Mouse (Mus musculus): ENCODE measurements at regions not wholly inside any gene's neighbourhood (a gene's known extent, or its start where the extent isn't known, plus 50 kb on each side); places are given as distances from the start of the nearest gene placed in this dataset.
A peak's percentile ranks its signal among the peaks of the same experiment; 100 is the strongest.

DNA sequence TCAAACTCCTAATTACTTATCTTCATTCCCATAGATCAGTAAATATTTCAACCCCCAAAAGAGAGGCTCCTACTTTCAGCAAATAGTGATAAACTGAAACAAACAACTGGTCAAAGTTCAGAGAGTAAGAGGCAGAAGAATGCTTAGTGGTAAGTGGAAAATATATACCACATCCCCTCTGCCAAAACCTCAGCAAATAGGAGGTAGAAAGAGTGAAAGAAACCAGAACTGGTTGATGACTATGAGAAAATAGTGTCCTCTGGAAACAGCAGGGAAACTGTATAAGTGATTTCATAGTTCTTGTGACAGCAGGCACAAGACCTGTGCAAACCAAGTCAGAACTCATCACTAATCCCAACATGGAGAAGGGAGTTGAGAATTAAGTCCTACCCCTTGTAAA, 980.8 kb upstream of the Cited2 start:
- no peak for DNase-seq (ENCODE audit: low spot score)

DNA sequence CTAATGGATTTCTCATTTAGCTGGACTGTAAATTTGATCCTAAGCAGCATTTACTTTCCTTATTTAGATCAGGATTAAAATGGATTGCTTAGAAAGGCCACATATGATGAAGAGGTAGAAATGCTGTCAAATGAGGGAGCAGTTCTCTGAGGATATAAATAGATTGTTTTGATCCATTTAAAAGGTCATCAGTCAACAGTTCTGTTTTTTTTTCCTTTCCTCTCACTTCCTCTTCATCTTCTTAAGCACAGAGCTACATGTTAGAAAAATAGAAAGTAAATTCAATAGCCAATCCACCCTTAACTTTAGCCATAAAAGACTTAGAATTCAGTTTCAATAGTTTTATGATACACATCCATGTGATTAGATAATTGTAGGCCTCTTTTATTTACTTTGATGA, 971.5 kb upstream of the Cited2 start:
- DNase-seq (ENCODE audit: low spot score): no peak

DNA sequence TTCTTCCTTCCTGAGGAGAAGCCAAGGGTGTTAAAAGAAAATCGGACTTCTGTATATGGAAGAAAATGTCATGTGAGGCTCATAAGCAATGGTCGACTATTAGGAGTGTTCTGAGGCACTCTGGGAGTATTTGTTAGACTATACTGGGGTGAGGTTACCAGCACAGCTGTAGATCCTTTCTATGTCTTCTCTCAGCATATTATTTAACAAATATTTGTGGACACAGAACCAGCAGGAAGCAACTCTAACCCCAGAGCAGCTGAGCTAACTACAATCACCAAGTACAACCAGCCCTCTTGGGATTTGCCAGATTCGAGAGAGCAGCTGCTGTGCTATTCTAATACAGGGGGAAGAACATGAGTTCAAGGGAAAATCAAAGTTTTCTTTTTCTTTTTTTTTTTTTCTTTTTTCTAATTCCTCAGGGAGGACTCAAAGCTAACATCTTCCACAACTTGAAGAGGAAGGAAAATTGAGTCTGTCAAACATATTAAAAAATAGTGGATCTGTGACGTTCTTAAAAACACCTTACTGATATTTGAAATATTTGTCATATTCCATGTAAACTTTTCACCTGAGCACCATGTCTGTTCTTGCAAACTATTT, 933.3 kb upstream of the Cited2 start:
- peak; percentile 62 for DNase-seq (ENCODE audit: low spot score)

DNA sequence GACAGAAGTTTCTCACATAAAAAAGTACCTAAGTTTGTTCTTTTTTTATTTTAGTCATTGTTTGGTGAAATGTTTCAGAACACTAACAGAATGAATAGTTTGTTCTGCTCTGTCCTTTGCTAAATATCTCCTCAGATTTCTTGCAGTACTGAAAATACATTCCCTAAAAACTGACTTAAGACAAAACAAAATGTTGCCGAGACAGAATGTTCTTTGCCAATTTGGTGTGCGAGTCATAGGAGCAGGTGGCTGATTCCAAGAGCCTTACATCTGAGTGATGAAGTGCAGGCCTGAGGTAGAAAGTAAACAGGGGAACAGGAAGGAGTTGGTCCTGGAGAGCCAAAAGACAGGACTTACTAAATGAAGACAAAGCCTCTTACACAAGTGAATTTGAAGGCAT, 919.0 kb upstream of the Cited2 start:
- no peak for DNase-seq (ENCODE audit: low spot score)

DNA sequence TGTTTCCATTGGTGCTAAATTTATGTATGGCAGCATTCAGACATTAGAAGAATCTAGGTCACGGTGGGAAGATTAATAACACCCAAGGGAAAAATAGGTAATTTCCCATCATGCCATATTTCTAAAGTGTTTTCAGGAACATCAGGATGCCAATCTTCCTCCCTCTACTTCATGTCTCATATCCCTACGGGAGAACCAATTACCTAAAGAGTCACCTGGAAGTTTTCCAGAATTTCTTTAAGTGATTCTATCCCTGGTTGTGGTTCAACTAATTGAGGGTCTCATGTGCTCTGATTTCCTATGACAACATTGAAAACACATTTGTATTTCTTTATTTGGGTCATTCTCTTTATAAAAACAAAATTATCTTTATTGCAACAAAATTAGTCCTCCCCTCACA, 912.3 kb upstream of the Cited2 start:
- no peak for DNase-seq (ENCODE audit: low spot score)

DNA sequence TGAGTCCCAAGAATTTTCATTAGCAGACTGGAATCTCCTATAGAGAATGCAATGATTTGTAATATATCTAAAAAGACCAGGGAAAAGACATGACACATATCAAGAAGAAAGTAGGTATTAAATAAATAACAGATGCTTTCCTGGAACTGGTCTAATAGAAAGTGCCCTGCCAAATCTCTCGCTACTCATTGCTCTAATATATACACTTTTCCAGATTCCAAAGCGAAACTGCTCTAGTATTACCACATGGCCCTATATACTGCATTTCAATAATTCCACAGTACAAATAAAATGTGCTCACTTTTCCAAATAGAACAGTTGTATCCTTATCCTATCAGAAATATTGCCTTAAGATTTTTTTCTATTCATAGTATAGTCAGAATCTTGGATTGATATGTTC, 909.0 kb upstream of the Cited2 start:
- DNase-seq (ENCODE audit: low spot score): no peak

DNA sequence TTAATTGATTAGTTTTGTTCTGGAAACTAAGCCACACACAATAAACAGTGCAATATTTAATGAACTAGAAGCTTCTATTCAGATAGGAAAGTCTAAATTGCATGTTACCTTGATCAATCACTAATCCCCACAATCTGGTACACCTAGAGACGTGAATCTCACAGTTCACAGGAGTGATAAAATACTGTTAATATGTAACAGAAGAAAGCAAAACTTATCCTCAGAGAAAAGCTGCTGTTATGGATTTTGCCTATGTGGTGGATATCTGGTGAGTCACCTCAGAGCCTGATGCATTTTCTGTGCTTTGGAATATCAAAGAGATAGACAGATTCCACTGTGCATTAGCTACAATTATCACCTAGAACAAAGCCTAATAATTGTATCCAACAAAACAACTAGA, 861.5 kb upstream of the Cited2 start:
- no peak for DNase-seq (ENCODE audit: low spot score)

DNA sequence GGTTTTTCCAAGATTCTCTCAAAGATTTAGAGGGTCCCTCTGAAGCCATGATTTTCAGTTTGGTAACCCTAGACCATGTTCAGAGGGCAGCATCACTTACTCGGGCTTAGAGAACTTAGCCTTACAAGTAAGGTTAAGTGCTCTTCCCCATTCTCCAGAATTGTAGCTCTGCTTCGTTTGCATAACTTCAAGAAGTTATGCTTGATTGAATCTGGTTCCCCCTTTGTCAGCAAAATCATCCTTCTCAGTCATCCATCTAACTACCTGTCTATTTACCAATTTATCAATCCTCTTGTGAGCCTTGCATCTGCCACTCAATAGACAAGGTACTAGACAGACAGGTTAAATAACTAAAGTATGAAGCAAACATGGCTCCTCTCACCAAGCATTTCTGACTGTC, 856.1 kb upstream of the Cited2 start:
- no peak for DNase-seq (ENCODE audit: low spot score)

DNA sequence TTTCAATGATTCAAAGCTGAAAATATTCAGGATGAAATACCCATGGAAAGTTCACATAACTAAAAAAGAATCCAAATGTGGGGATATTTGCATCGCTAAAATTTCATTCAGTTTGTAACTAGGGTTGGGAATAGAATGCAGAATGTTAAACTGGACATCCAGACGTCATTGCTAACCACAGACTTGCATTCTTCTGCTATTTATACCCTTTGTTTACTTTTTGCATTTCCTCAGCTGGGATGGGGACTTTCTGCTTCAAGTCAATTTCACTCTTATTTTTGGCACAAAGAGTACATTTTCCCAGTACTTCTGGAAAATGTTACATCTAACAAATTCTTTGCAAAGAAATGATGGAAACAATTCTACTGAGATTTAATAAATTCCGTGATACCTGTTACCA, 848.9 kb upstream of the Cited2 start:
- no peak for DNase-seq (ENCODE audit: low spot score)

DNA sequence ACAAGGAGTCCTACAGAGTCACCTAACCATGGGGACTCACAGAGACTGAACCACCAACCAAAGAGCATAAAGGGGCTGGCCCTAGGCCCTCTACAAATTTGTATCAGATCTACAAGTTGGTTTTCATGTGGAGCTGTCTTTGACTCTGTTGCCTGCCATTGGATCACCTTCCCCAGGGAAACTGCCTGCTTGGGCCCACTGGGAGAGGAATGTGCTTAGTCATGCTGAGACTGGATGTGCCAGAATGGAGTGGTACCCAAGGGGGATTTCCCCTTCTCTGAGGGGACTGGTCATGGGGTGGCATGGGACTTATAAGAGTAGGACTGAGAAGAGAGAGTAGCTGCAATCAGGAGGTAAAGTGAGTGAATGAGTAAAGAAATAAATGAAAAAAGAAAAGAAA, 844.8 kb upstream of the Cited2 start:
- DNase-seq (ENCODE audit: low spot score): no peak

DNA sequence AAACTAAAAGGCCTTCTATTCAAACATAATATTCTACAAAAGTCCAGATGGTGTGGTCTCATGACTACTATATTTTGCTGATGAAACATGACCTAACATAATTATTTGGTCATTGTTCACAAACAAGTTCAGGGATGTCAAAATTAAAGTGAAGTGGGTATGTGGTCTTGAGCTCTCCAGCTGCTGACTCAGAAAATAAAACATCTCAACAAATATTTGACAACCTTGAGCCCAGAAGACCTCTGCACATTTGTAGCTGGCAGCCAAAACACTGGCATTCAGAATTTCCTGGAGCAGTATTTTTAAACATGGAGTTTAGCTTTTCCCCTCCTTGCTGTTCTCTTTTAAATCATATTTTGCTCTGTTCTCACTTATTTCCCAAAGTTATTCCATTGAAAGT, 829.7 kb upstream of the Cited2 start:
- no peak for DNase-seq (ENCODE audit: low spot score)

DNA sequence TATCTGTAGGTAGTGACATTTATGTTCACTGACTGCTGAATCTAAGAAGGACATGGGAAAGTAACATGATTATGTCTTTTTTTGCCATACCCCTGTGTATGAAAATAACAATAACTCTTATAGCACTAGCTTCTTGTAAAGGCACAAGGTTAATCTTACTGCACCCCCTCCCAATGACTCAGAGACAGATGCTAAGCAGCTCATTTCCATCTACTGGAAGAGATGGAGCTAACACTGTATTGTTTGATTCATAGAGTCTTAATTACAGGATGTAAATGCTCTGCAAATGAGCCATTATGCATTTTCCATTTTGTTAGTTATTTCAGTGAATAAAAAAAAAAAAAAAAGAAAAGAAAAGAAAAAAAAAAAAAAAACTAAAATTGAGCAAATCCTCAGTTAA, 827.7 kb upstream of the Cited2 start:
- no peak for DNase-seq (ENCODE audit: low spot score)

DNA sequence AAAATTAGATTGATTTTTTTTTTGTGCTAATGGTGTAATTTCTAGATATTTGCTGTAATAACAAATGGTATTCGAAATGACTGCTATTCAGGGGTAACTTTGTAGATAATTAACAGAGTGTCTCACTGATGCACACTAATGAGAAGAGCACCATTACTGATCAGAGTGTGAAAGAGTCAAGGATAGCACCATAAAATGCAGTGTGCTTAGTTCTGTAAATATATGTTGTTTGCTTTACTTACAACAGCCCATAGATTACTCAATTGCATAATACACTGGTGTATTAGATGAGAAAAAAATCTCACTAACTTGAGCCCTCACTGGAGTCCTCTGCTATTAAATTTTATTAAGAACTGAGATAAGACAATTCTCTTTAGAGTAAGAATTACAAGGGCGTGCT, 800.1 kb upstream of the Cited2 start:
- DNase-seq (ENCODE audit: low spot score): no peak

DNA sequence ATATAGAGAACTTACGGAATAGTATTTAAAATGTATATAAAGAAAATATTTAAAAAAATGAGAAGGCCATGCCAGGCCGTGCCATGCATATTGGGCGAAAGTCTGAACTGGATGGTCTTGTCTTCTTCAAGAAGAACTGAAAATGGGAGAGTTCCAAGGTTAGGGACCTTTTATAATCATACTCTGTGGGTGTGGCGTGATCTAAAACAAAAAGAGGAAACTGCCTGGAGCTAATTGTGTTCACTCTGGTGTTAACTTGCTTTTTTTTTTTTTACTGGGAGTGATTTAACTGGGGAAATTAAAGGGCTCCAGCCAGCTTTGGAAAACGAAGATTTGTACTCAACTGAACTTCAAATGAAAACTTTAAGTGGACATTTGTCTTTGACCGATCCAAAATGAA, 799.2 kb upstream of the Cited2 start:
- no peak for DNase-seq (ENCODE audit: low spot score)

DNA sequence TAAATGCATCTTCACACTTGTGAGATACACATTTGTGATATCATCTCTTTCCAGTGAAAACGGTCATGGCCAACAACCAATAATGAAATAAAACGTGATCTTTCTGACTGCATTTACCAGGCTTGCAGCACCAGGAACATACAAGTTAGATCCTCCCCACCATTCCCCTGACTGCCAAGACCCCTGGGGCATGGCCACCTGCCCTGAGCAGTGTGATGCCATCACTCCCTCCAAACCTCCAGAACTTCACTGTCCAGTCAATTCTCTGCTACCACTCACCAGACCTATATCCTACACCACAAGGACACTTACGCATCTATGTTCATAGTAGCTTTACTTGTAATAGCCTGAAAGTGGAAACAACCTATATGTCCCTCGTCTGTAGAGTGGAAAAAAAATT, 785.3 kb upstream of the Cited2 start:
- DNase-seq (ENCODE audit: low spot score): no peak

DNA sequence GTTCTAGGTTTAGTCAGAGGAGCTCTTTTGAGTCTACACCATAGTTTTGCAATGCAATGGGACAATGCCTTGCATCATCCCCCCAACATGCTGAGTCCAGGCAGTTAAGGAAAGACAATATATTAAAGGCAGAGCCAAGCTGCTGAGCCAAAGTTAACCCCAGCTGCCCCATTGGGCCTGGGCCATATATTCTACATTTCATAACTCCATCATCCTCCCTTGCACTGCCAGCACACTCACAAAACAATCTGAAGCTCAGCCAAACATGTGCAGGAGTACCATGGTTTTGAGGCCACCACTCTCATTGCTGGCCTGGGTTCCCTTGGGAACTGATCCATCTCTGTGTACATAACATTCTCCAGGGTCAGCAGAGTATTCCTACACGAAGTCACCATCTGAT, 771.4 kb upstream of the Cited2 start:
- DNase-seq (ENCODE audit: low spot score): no peak

DNA sequence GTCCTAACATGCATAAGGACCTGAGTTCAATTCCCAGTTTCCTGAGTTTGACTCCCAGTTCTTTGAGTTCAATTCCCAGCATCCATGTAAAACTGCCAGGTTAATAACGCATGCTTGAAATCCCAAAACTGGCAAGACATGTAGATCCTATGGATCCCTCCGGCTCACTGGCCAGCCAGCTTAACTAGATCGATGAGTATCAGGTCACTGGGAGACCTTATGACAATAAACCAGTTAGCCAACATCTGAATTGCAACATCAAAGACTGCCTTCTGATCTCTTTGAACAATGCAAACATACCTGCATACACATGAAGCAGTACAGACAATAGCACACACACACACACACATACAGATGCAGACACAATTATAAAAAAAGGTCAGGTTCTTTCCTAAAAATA, 762.0 kb upstream of the Cited2 start:
- no peak for DNase-seq (ENCODE audit: low spot score)

DNA sequence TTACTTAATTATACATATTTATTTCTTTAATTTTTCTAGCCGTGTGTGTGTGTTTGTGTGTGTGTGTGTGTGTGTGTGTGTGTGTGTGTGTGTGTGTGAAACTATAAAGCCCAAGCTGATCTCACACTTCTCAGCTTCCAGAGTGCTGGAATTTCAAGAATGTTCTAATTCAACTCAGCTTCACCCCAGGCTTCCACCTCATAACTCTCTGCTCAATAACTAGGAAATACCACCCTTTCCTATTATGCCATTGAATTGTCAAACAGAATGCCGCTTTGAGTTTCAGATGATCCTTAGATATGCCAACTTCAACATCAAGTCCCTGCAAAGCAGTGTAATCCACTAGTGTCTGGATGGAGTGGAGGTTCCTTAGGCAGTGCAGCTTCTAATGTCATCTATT, 760.6 kb upstream of the Cited2 start:
- no peak for DNase-seq (ENCODE audit: low spot score)

DNA sequence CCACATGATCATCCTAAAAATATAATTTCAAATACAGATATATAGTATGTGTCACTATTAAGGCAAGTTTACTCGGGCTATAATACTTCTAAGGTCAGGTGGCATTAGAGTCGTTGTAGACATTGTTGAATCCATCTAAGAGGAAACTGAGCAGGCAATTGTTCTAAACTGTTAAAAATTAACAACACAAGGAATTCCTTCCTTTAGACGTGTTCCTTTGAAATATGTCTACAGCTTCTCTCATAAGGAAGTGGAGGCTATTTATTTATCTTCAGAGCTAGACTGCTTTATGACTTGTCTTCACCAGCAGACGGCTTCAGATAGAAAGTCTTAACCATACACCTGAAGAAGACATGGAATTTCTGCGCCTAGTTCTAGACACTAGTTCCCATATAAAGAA, 744.2 kb upstream of the Cited2 start:
- DNase-seq (ENCODE audit: low spot score): no peak

DNA sequence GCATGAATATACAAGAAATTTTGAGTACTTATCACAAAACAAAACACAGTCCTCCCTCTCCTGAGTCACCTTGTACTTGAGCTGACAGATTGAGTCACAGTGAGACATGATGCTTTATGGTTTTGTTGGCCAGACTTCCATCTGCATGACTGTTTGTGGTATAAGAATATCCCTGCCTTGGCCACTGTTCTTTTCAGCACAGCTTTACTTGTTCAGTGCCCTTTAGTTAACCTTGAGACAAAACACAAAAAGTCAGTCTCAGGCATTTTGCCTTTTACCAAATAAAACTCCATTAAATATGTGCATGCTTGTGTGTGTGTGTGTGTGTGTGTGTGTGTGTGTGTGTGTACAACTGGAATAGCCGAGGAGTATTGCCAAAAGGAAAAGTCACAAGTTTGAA, 732.8 kb upstream of the Cited2 start:
- DNase-seq (ENCODE audit: low spot score): no peak

DNA sequence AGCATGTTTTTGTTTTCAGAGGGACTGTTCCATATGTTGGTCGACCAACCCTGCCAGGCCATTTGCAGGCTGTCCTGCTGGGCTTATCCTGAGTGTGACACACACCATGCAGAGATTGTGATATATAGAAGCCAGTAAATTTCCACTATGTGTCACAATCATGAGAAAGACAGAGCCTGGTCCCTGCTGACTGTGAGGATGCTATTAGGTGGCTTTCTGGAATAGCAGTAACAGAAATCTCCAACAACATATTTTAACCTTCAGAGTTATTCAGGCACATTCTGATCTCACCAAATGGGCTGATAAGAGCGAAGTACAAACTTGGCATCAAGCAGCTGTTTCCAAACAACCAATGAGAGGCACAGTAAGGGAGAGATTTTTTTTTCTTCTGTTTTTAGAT, 729.2 kb upstream of the Cited2 start:
- no peak for DNase-seq (ENCODE audit: low spot score)

DNA sequence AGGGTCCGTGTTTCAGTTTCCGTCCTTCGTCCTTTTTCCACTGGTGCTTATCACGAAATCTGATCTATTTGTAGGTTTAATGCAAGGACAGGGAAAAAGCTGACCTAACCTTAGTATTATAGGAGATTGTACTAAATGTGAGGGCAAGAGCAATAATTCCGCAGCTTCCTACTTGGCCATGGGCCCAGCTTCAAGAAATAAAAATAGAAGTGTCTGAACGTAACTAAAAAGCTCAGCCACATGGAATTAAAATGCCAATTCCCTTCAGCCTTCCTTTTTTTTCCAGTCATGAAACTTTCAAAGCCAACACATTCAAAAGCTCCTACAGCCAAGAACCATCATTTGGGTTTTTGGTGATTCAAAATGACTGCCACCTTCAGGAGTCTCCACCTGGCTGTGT, 728.5 kb upstream of the Cited2 start:
- DNase-seq (ENCODE audit: low spot score): no peak

DNA sequence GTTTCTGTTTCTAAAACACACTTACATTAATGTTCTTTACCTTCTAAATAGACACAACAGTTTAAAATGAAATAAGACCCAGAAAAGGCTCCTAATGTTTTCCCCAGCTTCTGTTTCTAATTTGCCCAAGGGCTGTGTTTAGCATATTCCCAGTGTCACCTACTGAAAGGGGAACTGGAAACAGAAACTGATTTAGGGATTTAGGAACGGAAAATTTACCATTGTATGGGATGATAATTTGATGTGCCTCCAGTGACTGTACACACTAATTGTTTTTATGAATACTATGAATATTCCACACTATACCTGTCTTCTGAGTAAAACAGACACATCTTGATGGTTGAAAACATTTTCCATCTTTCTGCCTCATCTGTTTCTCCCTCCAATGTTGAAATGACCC, 728.0 kb upstream of the Cited2 start:
- DNase-seq (ENCODE audit: low spot score): no peak

DNA sequence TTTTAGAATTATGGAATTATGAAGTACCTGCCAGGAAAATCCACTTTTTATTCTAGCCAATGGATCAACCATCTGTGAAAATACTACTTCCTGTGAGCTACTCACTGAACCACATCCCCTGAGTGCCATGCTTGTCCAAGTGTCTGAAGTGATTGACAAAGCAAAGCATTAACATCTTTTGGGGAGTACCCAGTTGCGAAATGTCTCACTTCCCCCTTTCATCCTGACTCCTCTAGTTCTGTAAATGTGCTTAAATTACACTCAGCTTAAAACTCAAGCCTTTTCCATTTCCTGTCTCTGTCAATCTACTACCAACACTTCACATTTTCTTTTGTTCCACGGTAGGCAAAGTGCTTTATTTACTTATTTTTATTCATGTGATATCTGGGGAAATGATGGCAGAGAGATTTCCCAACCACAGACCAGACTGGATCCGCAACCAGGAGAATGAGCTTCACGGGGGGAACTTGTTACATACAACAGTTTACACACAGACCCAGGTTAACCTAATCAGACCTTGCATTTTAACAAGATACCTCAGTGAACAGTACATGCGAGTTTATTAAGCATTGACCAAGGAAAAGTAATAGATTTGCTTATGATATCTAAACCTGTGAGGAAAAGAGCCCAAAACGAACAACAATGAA, 726.1 kb upstream of the Cited2 start:
- DNase-seq (ENCODE audit: low spot score): no peak

DNA sequence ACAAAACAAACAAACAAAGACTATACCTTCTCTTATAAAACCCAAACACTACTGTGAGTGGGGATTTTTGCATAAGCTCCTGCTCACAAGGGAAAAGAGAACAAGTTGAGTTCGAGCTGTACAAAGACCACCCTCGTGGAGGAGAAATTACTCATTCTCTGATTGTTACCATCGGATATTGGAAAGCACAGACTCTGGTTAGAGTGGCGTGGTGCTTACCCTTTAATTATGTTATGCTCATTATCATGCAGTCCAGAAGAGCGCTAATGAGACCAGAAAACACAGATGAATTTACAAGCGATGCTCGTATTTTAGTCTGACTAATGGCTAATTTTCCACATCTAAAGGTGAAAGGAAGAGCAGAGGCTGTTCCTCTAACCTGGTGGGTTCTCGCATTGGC, 721.7 kb upstream of the Cited2 start:
- DNase-seq (ENCODE audit: low spot score): no peak
